Mouse (Mus musculus): ENCODE measurements around the gene Tjp1. TPM values are rescaled to one million over a fixed set of nuclear protein-coding genes. Genes with fewer than 3 reads are reported as not detected.

Tjp1 gene
- polyA plus RNA-seq (2014; fragmentation: Nextera tagmentation; extraction: Ambion mirVana) = 13.4 and 16.8 TPM in 2 replicates

DNA sequence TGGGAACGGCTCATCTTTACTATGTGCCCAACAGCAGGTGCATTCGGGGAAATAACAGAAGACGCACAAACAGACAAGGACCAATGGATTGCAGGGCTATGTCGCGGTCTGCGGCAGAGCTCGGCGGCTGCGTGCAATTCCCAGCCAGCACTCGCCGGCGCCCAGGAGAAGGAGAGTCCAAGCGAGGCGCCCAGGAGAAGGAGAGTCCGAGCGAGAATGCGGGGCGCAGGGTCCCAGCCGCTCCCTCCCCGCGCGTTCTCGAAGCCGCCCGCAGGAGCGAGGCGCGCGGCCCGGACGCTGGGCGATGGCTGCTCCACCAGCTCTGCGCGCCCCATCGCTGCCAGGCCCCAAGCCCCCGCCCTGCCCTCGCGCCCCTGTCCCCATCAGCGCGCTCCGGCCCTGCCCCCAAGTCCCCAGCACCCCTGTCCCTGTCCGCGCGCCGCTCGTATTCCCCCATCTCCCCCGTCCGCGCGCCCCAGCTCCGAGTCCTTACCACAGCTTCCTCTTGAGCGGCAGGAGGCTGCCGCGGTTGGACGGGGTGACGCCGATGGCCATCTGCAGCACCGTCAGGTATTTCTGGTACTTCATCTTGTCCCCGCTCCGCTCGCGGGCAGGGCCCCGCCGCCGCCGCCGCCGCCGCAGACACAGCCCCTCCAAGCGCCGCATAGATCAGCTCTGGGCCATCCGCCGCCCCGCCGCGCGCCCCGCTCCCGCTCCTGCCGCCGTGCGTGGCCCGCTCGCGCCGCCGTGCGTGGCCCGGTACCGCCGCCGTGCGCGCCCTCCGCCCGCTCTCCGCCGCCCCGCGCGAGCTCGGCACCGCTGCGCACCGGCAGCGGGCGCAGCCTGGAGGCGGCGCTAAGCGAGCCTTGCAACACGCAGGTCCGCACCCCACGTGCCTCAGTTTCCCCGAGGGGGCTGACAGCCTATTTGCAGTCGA, at the start of gene Tjp1:
Gene Tjp1 (minus strand): TSS at position 711 of the 937 bp plus-strand sequence.
- peak within 1 kb of the TSS; percentile 57 for H3K4me3 ChIP-seq (ENCODE audit: low read depth, low read length)
- peaks cover 13% of the 10 kb centered on the region for H3K27me3 ChIP-seq (ENCODE audit: control insufficient read depth, insufficient read depth, low read length)
- under 1% methylated on average over 98 of the region's 115 CpGs for WGBS
- H3K9ac ChIP-seq (replicated peaks; ENCODE audit: low read depth, low read length) = peak within 1 kb of the TSS; percentile 12; the same call in 1 of the 2 replicates
- H3K27ac ChIP-seq (ENCODE audit: low read length) = no peak within 1 kb of the TSS
- H3K36me3 ChIP-seq (ENCODE audit: control insufficient read depth, insufficient read depth, low read length) = no peaks in the 10 kb centered on the region
- peak; percentile 53 for ATAC-seq (ENCODE audit: insufficient number of reproducible peaks, insufficient read depth, low FRiP score, low read depth)
- no peaks in the 10 kb centered on the region for H3K4me1 ChIP-seq (ENCODE audit: control insufficient read depth, insufficient read depth, low read length)
- no peaks in the 10 kb centered on the region for H3K9me3 ChIP-seq (ENCODE audit: control insufficient read depth, low read depth, low read length)
- peak within 1 kb of the TSS; percentile 96 for H3K4me2 ChIP-seq (replicated peaks; ENCODE audit: low read depth, low read length)

DNA sequence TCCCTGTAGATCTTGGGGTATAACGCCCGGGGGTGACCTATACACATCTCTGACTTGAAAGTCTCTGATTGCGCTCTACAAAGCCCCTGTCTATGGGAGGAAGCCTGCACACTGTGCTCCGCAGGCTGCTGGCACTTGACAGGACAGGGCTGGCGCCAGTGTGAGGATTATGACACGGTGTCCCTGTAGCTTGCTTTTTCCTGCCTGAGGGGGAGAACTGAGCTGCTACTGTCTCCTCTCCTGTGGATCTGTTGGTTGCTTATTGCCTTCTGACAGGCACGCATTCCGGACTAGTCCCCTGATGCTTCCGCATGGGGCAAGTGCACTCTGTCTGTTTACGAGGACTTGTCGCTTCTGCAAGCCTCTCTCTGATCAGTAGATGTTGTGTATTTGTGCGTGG, 49.5 kb upstream of the Tjp1 start:
- WGBS = 57% methylated on average over 12 of the region's 12 CpGs
- H3K4me2 ChIP-seq (replicated peaks; ENCODE audit: low read depth, low read length) = no peak overlapping the region
- H3K9me3 ChIP-seq (ENCODE audit: control insufficient read depth, low read depth, low read length) = no peaks in the 10 kb centered on the region
- ATAC-seq (ENCODE audit: insufficient number of reproducible peaks, insufficient read depth, low FRiP score, low read depth) = no peak
- H3K4me1 ChIP-seq (ENCODE audit: control insufficient read depth, insufficient read depth, low read length) = no peaks in the 10 kb centered on the region
- H3K36me3 ChIP-seq (ENCODE audit: control insufficient read depth, insufficient read depth, low read length) = no peaks in the 10 kb centered on the region
- H3K9ac ChIP-seq (replicated peaks; ENCODE audit: low read depth, low read length) = no peak overlapping the region
- H3K4me3 ChIP-seq (ENCODE audit: low read depth, low read length) = no peak overlapping the region
- no peaks in the 10 kb centered on the region for H3K27me3 ChIP-seq (ENCODE audit: control insufficient read depth, insufficient read depth, low read length)
- H3K27ac ChIP-seq (ENCODE audit: low read length) = no peak overlapping the region

DNA sequence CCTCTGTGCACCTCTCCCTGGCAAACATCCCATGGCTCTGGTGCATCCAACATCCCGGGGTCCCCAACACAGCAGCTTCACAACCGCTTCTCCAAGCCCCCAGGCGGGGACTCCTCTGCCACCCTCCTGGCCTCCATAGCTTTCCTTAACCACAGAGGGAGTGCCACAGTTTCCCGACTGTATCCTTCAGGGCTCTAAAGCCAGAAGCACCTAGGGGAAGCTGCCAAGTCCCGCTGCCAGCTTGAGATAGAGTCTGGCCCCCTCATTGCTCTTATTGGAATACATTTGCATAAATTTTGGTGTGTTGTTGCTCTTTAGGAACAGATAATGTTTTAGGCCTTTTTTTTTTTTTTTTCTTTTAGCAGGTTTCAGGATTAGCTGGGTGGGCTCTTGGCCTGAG, 45.1 kb upstream of the Tjp1 start:
- WGBS = 66% methylated on average over 5 of the region's 5 CpGs
- H3K36me3 ChIP-seq (ENCODE audit: control insufficient read depth, insufficient read depth, low read length) = no peaks in the 10 kb centered on the region
- no peak overlapping the region for H3K4me3 ChIP-seq (ENCODE audit: low read depth, low read length)
- H3K9ac ChIP-seq (replicated peaks; ENCODE audit: low read depth, low read length) = no peak overlapping the region
- H3K9me3 ChIP-seq (ENCODE audit: control insufficient read depth, low read depth, low read length) = no peaks in the 10 kb centered on the region
- ATAC-seq (ENCODE audit: insufficient number of reproducible peaks, insufficient read depth, low FRiP score, low read depth) = no peak
- no peaks in the 10 kb centered on the region for H3K27me3 ChIP-seq (ENCODE audit: control insufficient read depth, insufficient read depth, low read length)
- no peak overlapping the region for H3K27ac ChIP-seq (ENCODE audit: low read length)
- H3K4me2 ChIP-seq (replicated peaks; ENCODE audit: low read depth, low read length) = no peak overlapping the region
- H3K4me1 ChIP-seq (ENCODE audit: control insufficient read depth, insufficient read depth, low read length) = no peaks in the 10 kb centered on the region

DNA sequence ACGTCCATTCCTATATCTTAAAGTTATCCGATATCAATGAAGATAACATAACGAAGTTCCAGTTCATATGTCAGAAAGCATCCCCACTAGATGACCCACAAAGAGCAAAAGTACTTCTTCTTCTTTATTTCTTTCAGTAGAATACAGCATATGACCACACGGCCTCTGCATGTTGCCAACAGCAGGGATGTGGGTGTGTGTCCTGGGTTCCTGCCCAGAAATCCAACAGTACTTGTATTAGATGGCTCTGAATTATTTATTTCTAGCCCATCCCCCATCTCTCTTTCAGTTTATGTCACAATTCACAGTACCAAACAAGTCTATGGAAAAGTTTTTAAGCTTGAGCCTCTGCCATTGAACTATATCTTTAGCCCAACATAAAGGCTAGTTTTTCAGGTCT, 43.1 kb upstream of the Tjp1 start:
- Histone ChIP-seq H3K4me1 (ENCODE audit: control insufficient read depth, insufficient read depth, low read length) (no peaks in the 10 kb centered on the region), H3K27me3 (ENCODE audit: control insufficient read depth, insufficient read depth, low read length) (no peaks in the 10 kb centered on the region), H3K4me2 (replicated peaks; ENCODE audit: low read depth, low read length) (no peak overlapping the region), H3K4me3 (ENCODE audit: low read depth, low read length) (no peak overlapping the region), H3K27ac (ENCODE audit: low read length) (no peak overlapping the region), H3K9ac (replicated peaks; ENCODE audit: low read depth, low read length) (no peak overlapping the region), H3K36me3 (ENCODE audit: control insufficient read depth, insufficient read depth, low read length) (no peaks in the 10 kb centered on the region), H3K9me3 (ENCODE audit: control insufficient read depth, low read depth, low read length) (no peaks in the 10 kb centered on the region)
- ATAC-seq (ENCODE audit: insufficient number of reproducible peaks, insufficient read depth, low FRiP score, low read depth) = no peak
- WGBS = 89% methylated on average over 4 of the region's 4 CpGs

DNA sequence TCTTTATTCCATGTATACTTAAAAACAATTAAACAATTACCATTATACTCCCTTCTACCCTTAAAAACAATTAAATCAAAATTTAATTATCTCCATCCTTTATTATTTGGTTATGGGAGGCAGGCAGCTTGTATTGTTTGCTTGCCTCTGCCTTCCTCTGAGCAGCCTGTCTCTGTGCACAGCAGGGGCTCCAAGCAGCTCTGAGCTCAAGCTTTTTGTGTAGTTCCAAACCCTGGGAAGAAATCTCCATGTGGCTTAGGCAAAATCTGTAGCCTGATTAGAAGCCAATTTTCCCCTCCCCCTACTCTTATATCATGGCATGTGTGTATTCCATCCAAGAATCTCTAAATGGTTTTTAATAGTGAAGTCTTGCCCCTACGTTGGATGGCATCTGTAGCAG, 28.4 kb upstream of the Tjp1 start:
- H3K4me2 ChIP-seq (replicated peaks; ENCODE audit: low read depth, low read length) = no peak overlapping the region
- H3K4me3 ChIP-seq (ENCODE audit: low read depth, low read length) = no peak overlapping the region
- H3K9me3 ChIP-seq (ENCODE audit: control insufficient read depth, low read depth, low read length) = no peaks in the 10 kb centered on the region
- 74% methylated on average over 1 of the region's 1 CpGs for WGBS
- H3K9ac ChIP-seq (replicated peaks; ENCODE audit: low read depth, low read length) = no peak overlapping the region
- H3K27ac ChIP-seq (ENCODE audit: low read length) = no peak overlapping the region
- H3K36me3 ChIP-seq (ENCODE audit: control insufficient read depth, insufficient read depth, low read length) = no peaks in the 10 kb centered on the region
- no peak for ATAC-seq (ENCODE audit: insufficient number of reproducible peaks, insufficient read depth, low FRiP score, low read depth)
- H3K27me3 ChIP-seq (ENCODE audit: control insufficient read depth, insufficient read depth, low read length) = no peaks in the 10 kb centered on the region
- H3K4me1 ChIP-seq (ENCODE audit: control insufficient read depth, insufficient read depth, low read length) = no peaks in the 10 kb centered on the region

DNA sequence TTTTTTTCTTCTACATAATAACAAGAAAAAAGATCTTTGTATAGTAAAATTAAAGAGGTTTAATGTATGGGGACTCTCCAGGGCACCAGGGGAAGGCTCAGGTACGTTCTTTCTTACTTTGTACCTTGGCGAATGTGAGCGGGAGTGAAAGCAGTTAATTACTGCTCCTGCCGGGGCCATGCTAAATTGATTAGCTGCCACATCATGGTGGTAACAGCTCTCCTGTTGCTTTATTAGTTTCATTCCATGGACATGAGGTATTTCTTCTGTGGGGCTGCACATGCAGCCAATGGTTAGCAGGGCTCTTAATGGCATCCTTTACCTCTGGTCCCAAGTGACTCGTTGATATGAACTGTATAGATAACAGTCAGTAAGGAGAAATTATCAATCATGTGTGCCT, 18.2 kb upstream of the Tjp1 start:
- Histone ChIP-seq H3K4me3 (ENCODE audit: low read depth, low read length) (no peak overlapping the region), H3K9me3 (ENCODE audit: control insufficient read depth, low read depth, low read length) (no peaks in the 10 kb centered on the region), H3K9ac (replicated peaks; ENCODE audit: low read depth, low read length) (no peak overlapping the region), H3K4me2 (replicated peaks; ENCODE audit: low read depth, low read length) (no peak overlapping the region), H3K36me3 (ENCODE audit: control insufficient read depth, insufficient read depth, low read length) (no peaks in the 10 kb centered on the region), H3K27me3 (ENCODE audit: control insufficient read depth, insufficient read depth, low read length) (no peaks in the 10 kb centered on the region), H3K27ac (ENCODE audit: low read length) (no peak overlapping the region), H3K4me1 (ENCODE audit: control insufficient read depth, insufficient read depth, low read length) (no peaks in the 10 kb centered on the region)
- 20% methylated on average over 5 of the region's 5 CpGs for WGBS
- ATAC-seq (ENCODE audit: insufficient number of reproducible peaks, insufficient read depth, low FRiP score, low read depth) = no peak

DNA sequence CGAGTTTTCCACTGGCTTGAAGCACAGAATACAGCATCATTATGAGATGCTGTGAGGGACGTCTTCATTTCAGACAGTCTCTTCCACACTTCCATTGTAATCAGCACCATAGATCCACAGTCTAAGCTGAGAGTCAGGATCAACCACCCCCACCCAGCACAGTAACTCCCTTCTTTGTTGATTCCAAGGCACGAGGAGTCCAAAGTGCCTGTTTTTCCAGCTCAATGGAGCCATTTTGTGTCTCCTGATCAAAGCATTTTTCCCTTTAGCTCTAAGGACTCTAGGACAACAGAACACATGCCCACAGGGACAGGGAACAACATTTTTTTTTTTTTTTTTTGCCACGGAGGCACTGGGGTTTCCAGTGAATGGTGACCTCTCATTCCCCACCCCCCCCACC, 5.1 kb upstream of the Tjp1 start:
- no peak for ATAC-seq (ENCODE audit: insufficient number of reproducible peaks, insufficient read depth, low FRiP score, low read depth)
- H3K36me3 ChIP-seq (ENCODE audit: control insufficient read depth, insufficient read depth, low read length) = no peaks in the 10 kb centered on the region
- no peaks in the 10 kb centered on the region for H3K9me3 ChIP-seq (ENCODE audit: control insufficient read depth, low read depth, low read length)
- no peaks in the 10 kb centered on the region for H3K4me1 ChIP-seq (ENCODE audit: control insufficient read depth, insufficient read depth, low read length)
- no peak overlapping the region for H3K4me3 ChIP-seq (ENCODE audit: low read depth, low read length)
- no peak overlapping the region for H3K4me2 ChIP-seq (replicated peaks; ENCODE audit: low read depth, low read length)
- WGBS = 78% methylated on average over 4 of the region's 4 CpGs
- no peak overlapping the region for H3K27ac ChIP-seq (ENCODE audit: low read length)
- no peak overlapping the region for H3K9ac ChIP-seq (replicated peaks; ENCODE audit: low read depth, low read length)
- no peaks in the 10 kb centered on the region for H3K27me3 ChIP-seq (ENCODE audit: control insufficient read depth, insufficient read depth, low read length)

DNA sequence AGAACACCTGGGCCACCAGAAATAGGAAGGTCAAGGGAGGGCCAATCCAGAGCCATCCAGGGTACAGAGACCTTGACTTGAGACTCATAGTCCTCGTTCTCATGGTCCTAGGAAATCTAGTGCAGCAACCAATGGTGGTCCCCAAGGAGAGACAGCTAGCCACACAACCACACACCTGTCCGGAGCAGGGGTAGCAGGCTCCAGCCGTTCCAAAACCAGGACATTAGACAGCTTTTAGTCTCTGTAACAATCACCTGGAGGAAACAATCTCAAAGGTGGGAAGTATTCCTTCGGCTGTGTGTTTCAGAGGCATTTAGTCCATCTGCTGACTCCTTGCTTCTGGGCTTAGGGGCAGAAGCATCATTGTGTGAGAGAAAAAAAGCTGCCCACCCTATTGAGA, 4.5 kb downstream of the Tjp1 start:
- H3K9ac ChIP-seq (replicated peaks; ENCODE audit: low read depth, low read length) = no peak overlapping the region
- ATAC-seq (ENCODE audit: insufficient number of reproducible peaks, insufficient read depth, low FRiP score, low read depth) = no peak
- 88% methylated on average over 4 of the region's 4 CpGs for WGBS
- H3K4me2 ChIP-seq (replicated peaks; ENCODE audit: low read depth, low read length) = no peak overlapping the region
- H3K36me3 ChIP-seq (ENCODE audit: control insufficient read depth, insufficient read depth, low read length) = no peaks in the 10 kb centered on the region
- H3K9me3 ChIP-seq (ENCODE audit: control insufficient read depth, low read depth, low read length) = no peaks in the 10 kb centered on the region
- peaks cover 13% of the 10 kb centered on the region for H3K27me3 ChIP-seq (ENCODE audit: control insufficient read depth, insufficient read depth, low read length)
- no peak overlapping the region for H3K4me3 ChIP-seq (ENCODE audit: low read depth, low read length)
- no peak overlapping the region for H3K27ac ChIP-seq (ENCODE audit: low read length)
- H3K4me1 ChIP-seq (ENCODE audit: control insufficient read depth, insufficient read depth, low read length) = no peaks in the 10 kb centered on the region
